Mouse (Mus musculus): Measurements from ENCODE around the gene Brms1. TPM values are rescaled to one million over a fixed set of nuclear protein-coding genes. Genes with fewer than 3 reads are reported as not detected.
A peak's percentile ranks its signal among the peaks of the same experiment; 100 is the strongest.
"Not testable (repeated sequence)": the region's sequence is repeated elsewhere in the genome, so short reads cannot be mapped to it uniquely, and the experiment has no call there.

Brms1 gene
- 10 to 100 TPM; 11.8 to 16.2 TPM for total RNA-seq (2021)
- long read RNA-seq, experiment 1, transcript Brms1-201 (10 exons, 1,388 nt) = major isoform, 9 of 12 reads
- long read RNA-seq, experiment 1, partial matches to known transcripts = 0 of 12 reads
- long read RNA-seq, experiment 1, other reads (novel, unspliced or antisense) = 3 of 12 reads
- long read RNA-seq, experiment 2, transcript Brms1-201 (10 exons, 1,388 nt) = major isoform, 7 of 9 reads
- long read RNA-seq, experiment 2, partial matches to known transcripts = 1 of 9 reads
- long read RNA-seq, experiment 2, other reads (novel, unspliced or antisense) = 1 of 9 reads

- DNase-seq = peak; percentile 94 to 95
These were observed at the start of gene Brms1 for GRCm38 (mm10) chr19:5040862-5041523. TSS of gene Brms1 (plus strand) at chr19:5041354.

GRCm38 (mm10) chr19:4992371-4992770, 48.8 kb upstream of the Brms1 start:
- no peak for DNase-seq

DNA sequence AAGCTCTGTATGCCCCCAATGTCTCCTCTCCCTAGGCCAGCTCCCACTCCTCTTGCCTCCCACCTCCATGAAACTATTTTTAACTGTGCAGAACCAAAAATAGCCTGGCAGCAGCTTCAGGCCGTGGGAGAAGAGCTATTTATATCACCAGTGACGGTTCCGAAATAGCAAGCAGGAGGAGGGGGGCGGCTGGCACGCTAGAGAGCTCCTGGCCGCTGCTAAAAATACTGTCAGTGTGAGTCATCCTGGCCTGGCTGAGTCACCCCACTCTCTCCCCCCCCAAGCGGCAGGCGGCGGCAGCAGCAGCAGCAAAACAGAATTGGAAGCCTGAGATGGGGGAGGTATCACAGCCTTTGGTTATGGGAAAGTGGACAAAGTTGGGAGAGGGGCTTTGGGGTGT, 48.2 kb upstream of the Brms1 start:
- peak; percentile 78 to 89 for DNase-seq

- DNase-seq = no peak
These were observed 47.1 kb upstream of the Brms1 start for GRCm38 (mm10) chr19:4994043-4994442.

- no peak for DNase-seq
These were observed 41.6 kb upstream of the Brms1 start for GRCm38 (mm10) chr19:4999445-5000140.

DNA sequence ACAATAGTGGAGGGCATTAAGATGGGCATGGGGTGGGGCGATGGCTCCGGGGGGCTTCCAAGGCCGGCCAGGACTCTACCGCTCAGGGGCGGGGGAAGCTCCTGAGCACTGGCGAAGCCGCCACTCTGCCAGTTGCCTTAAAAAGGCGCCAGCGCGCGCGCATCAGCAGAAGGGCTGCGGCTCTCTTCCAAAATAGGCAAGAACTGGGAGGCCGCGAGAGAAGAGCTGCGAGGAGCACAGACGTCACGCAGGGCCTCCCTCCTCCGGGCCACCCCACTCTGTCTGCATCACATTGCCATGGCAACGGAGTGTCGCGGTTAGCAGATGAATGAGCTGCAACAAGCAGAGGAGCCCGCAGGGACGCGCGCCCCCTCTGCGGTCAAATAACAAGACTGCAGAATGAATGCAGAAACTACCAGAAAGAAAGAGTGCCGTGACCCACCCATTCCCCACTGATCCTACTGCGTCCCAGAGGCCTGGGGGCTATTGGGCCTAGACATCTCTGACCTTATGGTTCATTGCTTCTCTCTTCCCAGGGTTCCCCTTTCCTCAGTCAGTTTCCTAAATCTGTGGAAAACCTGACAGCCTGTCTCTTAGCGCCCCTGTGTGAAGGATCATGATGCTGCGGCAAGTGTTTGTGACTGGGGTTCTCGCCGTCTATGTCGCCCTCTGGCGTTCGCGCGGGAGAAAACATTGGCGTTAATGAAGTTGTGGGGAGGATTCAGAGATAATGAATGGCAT, 39.3 kb upstream of the Brms1 start:
- DNase-seq = peak; percentile 71 to 86

DNA sequence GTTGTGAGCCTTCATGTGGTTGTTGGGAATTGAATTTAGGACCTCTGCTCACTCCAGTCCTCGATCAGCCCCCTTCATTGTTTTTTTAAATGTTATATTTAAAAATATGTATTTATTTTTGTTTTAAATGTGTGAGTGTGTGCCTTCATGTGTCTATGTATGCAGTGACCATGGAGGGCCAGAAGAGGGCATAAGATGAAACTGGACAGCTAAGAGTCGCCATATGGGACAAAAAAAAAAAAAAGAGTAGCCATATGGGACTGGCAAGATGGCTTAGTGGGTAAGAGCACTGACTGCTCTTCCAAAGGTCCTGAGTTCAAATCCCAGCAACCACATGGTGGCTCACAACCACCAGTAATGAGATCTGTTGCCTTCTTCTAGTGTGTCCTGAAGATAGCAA, 37.5 kb upstream of the Brms1 start:
- DNase-seq = not testable (repeated sequence)

GRCm38 (mm10) chr19:5004925-5005324, 36.2 kb upstream of the Brms1 start:
- no peak for DNase-seq

DNA sequence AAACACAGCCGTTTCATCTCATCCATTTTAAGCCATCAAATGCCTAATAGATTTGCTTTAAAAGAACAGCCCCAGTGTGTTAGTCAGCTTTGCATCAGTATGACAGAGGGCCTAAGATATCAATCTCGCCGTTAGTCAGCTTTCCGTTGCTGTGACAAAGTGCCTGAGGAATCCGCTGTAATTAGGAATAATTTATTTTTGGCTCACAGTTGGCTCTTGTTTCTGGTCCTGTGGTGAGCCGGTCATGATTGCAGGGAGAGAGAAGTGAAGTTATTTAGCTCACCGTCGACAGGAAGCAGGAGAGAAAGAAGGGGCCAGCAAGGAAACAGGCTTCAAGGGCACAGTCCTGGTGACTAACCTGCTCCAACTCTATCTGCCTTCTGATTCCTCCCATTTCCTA, 28.0 kb upstream of the Brms1 start:
- DNase-seq = no peak

DNA sequence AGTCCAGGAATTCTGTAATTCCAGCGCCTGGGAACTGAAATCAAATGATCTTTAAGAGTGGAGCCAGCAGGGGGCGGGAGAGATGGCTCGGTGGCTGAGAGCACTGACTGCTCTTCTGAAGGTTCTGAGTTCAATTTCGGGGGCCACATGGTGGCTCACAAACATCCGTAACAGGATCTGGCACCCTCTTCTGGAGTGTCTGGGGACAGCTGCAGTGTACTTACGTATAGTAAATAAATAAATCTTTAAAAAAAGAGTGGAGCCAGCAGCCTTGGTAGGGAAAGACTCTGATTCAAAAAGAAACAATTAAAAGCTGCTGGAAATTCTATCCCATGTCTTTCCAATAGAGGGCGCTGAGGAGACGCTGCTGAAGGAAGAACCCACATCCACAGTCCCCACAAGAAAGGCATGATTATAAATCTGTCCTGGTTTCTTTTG, 26.2 kb upstream of the Brms1 start:
- peak in 1 of 2 experiments; percentile 50 for DNase-seq

DNA sequence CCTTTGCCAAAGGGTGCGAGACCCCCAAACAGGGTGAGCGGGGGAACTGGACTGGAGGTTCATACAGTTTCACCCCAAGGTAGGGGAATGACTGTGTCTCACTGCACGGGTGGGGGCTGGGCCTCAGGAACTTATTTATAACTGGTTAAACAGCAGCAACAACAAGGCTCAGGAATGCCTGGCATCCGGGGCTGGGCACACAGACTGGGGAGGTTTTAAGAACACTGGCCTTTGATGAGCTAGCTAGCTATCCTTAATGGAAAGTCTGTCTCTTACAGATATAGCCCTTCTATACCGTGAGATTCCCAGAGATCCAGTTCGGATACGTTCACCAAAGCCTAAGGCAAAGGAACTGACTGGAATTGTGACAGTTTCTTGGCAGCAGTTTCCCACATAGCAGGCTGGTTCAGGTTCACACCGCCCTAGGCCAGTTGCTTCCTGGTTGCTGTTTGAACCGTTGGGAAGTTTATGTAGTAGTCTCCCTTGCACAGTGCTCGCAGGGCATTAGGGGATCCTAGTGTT, 24.9 kb upstream of the Brms1 start:
- DNase-seq = peak; percentile 53 to 70

GRCm38 (mm10) chr19:5016782-5017181, 24.4 kb upstream of the Brms1 start:
- peak; percentile 60 to 80 for DNase-seq

GRCm38 (mm10) chr19:5017611-5018010, 23.5 kb upstream of the Brms1 start:
- DNase-seq = no peak

- no peak for DNase-seq
These were observed 23.0 kb upstream of the Brms1 start for GRCm38 (mm10) chr19:5018191-5018590.

DNA sequence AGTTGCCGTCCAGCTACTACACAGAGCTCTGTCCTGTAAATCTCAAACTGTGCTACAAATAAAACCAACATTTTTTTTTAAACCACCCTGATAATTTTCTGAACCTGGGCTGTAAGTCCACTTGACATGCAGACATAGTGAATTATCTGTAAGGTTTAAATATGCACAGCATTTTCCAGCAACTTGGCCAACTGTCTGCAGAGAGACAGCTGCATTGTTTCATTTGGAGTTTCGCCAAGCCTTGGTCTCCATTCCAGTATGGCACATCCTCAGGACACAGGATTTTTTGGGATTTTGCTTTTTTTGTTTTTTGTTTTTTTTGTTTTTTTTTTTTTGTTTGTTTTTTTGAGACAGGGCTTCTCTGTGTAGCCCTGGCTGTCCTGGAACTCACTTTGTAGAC, 19.7 kb upstream of the Brms1 start:
- no peak for DNase-seq

DNA sequence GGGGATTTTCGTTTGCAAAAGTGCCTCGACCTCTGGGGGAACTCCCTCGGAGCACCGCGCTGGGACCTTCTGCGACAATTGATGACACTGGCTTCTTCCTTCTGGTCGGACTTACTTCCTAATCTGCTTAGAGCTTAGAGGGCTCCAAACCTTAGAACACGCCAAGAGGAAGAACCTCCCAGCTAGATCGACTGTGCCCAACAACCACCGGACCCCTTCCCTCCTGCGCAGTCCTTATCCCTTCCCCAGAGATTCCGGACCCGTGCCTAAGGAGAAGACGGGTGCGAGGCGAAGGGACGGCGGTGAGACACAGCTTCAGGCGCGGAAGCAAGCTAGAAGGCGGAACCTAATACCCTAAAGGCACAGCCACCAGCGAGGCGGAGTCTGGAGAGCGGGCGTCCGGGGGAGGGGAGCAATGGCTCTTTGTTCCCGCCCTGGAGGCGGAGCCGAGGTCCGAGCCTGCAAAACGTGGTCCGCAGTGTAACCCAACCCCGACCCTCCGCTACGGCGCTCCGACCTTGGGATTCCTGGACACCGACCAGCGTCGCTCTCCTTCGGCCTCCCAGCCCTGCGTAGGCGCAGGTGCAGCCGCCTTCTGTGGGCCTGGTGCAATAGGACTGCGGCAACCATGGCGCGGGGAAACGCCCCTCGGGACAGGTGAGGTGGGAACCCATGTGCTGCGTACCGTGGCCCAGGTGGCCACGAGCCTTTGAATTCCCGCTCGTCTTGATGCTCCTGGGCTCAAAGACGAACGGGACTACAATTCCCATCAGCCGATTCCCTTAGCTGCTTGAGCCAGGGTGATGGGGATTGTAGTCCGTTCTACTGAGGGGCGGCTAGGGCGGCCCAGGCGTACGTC, 17.3 kb upstream of the Brms1 start, which contains the start of gene Slc29a2:
TSS of gene Slc29a2 (plus strand) at position 240 of the 859 bp plus-strand sequence.
- DNase-seq = peak; percentile 94 to 95

- DNase-seq = no peak
These were observed 15.0 kb upstream of the Brms1 start for GRCm38 (mm10) chr19:5026111-5026510.

- no peak for DNase-seq
These were observed 8.5 kb upstream of the Brms1 start for GRCm38 (mm10) chr19:5032686-5033085.

GRCm38 (mm10) chr19:5036577-5036976, 4.6 kb upstream of the Brms1 start:
- no peak for DNase-seq

DNA sequence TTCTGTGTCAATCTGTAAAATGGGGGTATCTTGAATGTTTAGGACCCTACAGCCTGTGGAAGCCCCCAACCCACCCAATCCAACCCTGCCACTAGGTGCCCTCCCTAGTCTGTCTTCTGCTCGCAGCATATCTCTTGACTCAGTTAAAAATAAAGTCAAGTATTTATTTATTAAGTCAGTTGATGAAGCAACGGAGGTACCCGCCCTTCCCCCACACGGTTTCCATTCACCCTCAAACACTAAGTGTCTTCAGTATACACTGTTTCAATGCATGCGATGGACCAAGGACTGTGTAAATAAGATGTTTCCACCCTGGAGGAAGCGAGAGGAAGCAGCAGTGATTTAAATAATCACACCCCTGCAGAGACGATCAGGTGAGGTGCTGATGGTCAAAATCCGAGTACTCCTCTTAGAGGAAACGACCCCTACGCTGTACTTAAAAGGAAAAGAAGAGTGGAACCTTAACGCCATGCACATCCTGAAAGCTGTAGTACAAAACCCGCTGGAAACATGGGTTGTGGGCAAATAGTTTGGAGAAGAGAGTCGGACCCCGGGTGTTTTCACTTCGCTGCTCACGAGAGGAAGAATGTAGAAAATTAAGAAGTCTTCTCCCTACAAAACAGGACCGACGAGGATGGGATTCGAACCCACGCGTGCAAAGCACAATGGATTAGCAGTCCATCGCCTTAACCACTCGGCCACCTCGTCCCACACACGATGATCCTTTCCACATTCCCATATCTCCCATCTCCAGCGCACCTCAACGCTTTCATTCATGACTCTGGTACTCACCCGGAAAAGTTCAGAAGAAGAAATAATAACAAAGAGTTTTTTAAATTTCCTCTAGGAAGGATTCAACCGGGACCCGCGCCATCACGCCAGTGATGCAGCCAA, 3.2 kb upstream of the Brms1 start:
- DNase-seq = peak; percentile 81 to 91
